Mouse (Mus musculus): ENCODE measurements around the gene Dhtkd1. TPM values are rescaled to one million over a fixed set of nuclear protein-coding genes. Genes with fewer than 3 reads are reported as not detected.
A peak's percentile ranks its signal among the peaks of the same experiment; 100 is the strongest.

Gene Dhtkd1
- total RNA-seq, 2 experiments from 2014 or later, result 8.1 to 10.9 TPM

GRCm38 (mm10) chr2:5931938-5932337 lies 10.7 kb downstream of the Dhtkd1 start:
- DNase-seq (ENCODE audit: low spot score in 2 of 2), result no peak

GRCm38 (mm10) chr2:5930291-5931054 lies 12.1 kb downstream of the Dhtkd1 start:
- no peak for DNase-seq (ENCODE audit: low spot score in 2 of 2)

- no peak for DNase-seq (ENCODE audit: low spot score in 2 of 2)
These were observed 12.8 kb downstream of the Dhtkd1 start for GRCm38 (mm10) chr2:5929793-5930192.

GRCm38 (mm10) chr2:5927481-5927880 lies 15.1 kb downstream of the Dhtkd1 start:
- no peak for DNase-seq (ENCODE audit: low spot score in 2 of 2)

GRCm38 (mm10) chr2:5923786-5924185 lies 18.8 kb downstream of the Dhtkd1 start:
- no peak for DNase-seq (ENCODE audit: low spot score in 2 of 2)

GRCm38 (mm10) chr2:5922823-5923222 lies 19.8 kb downstream of the Dhtkd1 start:
- DNase-seq (ENCODE audit: low spot score in 2 of 2), result no peak

- peak in 1 of 2 experiments; percentile 24 for DNase-seq (ENCODE audit: low spot score in 2 of 2)
These were observed 31.2 kb downstream of the Dhtkd1 start for GRCm38 (mm10) chr2:5911282-5911965.

- DNase-seq (ENCODE audit: low spot score in 2 of 2), result no peak
These were observed 36.0 kb downstream of the Dhtkd1 start for GRCm38 (mm10) chr2:5906625-5907024.

GRCm38 (mm10) chr2:5906092-5906491 lies 36.5 kb downstream of the Dhtkd1 start:
- DNase-seq (ENCODE audit: low spot score in 2 of 2), result peak in 1 of 2 experiments; percentile 30

- DNase-seq (ENCODE audit: low spot score in 2 of 2), result no peak
These were observed 42.4 kb downstream of the Dhtkd1 start for GRCm38 (mm10) chr2:5900145-5900544.

- DNase-seq (ENCODE audit: low spot score in 2 of 2), result peak; percentile 99 to 100
These were observed 47.6 kb downstream of the Dhtkd1 start, which contains the start of gene Sec61a2 for GRCm38 (mm10) chr2:5894843-5895570. Gene Sec61a2 (minus strand): TSS chr2:5895432.

- DNase-seq (ENCODE audit: low spot score in 2 of 2), result no peak
These were observed 48.3 kb downstream of the Dhtkd1 start for GRCm38 (mm10) chr2:5894296-5894695.

GRCm38 (mm10) chr2:5889412-5889811 lies 53.2 kb downstream of the Dhtkd1 start:
- DNase-seq (ENCODE audit: low spot score in 2 of 2), result peak; percentile 12 to 30

GRCm38 (mm10) chr2:5888865-5889264 lies 53.7 kb downstream of the Dhtkd1 start:
- no peak for DNase-seq (ENCODE audit: low spot score in 2 of 2)

GRCm38 (mm10) chr2:5877446-5877845 lies 65.1 kb downstream of the Dhtkd1 start:
- no peak for DNase-seq (ENCODE audit: low spot score in 2 of 2)

- no peak for DNase-seq (ENCODE audit: low spot score in 2 of 2)
These were observed 72.8 kb downstream of the Dhtkd1 start for GRCm38 (mm10) chr2:5869746-5870145.

- no peak for DNase-seq (ENCODE audit: low spot score in 2 of 2)
These were observed 74.9 kb downstream of the Dhtkd1 start for GRCm38 (mm10) chr2:5867681-5868080.

GRCm38 (mm10) chr2:5862834-5863233 lies 79.8 kb downstream of the Dhtkd1 start, which contains the start of gene Gm13199:
Gene Gm13199 (minus strand): TSS chr2:5862934.
- no peak for DNase-seq (ENCODE audit: low spot score in 2 of 2)

GRCm38 (mm10) chr2:5851866-5852265 lies 90.7 kb downstream of the Dhtkd1 start:
- DNase-seq (ENCODE audit: low spot score in 2 of 2), result no peak

- DNase-seq (ENCODE audit: low spot score in 2 of 2), result no peak
These were observed 91.5 kb downstream of the Dhtkd1 start for GRCm38 (mm10) chr2:5851116-5851515.
